Mouse (Mus musculus): ENCODE results near the gene Slc35f6. TPM values are rescaled to one million over a fixed set of nuclear protein-coding genes. Genes with fewer than 3 reads are reported as not detected.

Slc35f6 gene
- polyA plus RNA-seq, 1 experiment from 2014 or later = 17.6 TPM

DNA sequence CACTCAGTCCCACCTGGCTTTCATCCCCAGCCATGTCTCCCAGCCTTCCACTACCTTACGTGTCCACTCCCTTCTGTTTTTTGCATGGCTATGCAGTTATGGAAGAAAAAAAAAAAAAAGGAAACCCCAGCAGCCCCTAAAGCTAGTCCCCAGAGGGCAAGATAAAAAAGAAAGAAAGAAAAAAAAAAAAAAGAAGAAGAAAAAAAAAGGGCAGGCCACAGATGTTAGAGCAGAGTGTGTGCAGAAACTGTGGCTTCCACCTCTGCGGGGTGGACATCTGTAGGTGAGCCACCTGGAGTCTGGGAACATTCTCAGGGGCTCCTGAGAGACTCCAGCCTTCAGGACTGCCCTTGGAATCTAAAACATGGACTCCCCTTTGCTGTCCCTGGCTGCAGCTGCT, 24.4 kb upstream of the Slc35f6 start:
- no peak overlapping the region for H3K4me3 ChIP-seq (ENCODE audit: low read depth, low read length)
- ATAC-seq (replicated peaks; ENCODE audit: low FRiP score) (no peak), DNase-seq (ENCODE audit: low spot score) (no peak)
- H3K9ac ChIP-seq (ENCODE audit: low read depth, low read length) = no peak overlapping the region
- H3K4me2 ChIP-seq = no peak overlapping the region; the same call in 1 of the 2 replicates
- no peak overlapping the region for H3K27ac ChIP-seq (ENCODE audit: low read depth, low read length)
- H3K9me3 ChIP-seq (ENCODE audit: control insufficient read depth, low read length) = no peaks in the 10 kb centered on the region
- H3K27me3 ChIP-seq (replicated peaks; ENCODE audit: control insufficient read depth, insufficient read depth, low read length) = peaks cover 37% of the 10 kb centered on the region
- WGBS = 72% methylated on average over 2 of the region's 2 CpGs
- no peaks in the 10 kb centered on the region for H3K36me3 ChIP-seq (ENCODE audit: control insufficient read depth, insufficient read depth, low read length)
- H3K4me1 ChIP-seq (replicated peaks; ENCODE audit: control insufficient read depth, insufficient read depth, low read length) = peaks cover 9% of the 10 kb centered on the region

- DNase-seq (ENCODE audit: low spot score) = no peak
- Histone ChIP-seq H3K9ac (ENCODE audit: low read depth, low read length) (no peak overlapping the region), H3K4me2 (no peak overlapping the region), H3K9me3 (ENCODE audit: control insufficient read depth, low read length) (no peaks in the 10 kb centered on the region), H3K4me3 (ENCODE audit: low read depth, low read length) (no peak overlapping the region), H3K27me3 (replicated peaks; ENCODE audit: control insufficient read depth, insufficient read depth, low read length) (peaks cover 37% of the 10 kb centered on the region), H3K27ac (ENCODE audit: low read depth, low read length) (no peak overlapping the region), H3K4me1 (replicated peaks; ENCODE audit: control insufficient read depth, insufficient read depth, low read length) (peaks cover 9% of the 10 kb centered on the region), H3K36me3 (ENCODE audit: control insufficient read depth, insufficient read depth, low read length) (no peaks in the 10 kb centered on the region)
- ATAC-seq (replicated peaks; ENCODE audit: low FRiP score) = no peak
- WGBS = 28% methylated on average over 1 of the region's 1 CpGs
Measured at GRCm38 (mm10) chr5:30624311-30624710, 23.4 kb upstream of the Slc35f6 start.

GRCm38 (mm10) chr5:30624908-30625307, 22.8 kb upstream of the Slc35f6 start:
- Histone ChIP-seq H3K4me1 (replicated peaks; ENCODE audit: control insufficient read depth, insufficient read depth, low read length) (peaks cover 9% of the 10 kb centered on the region), H3K4me2 (no peak overlapping the region), H3K4me3 (ENCODE audit: low read depth, low read length) (no peak overlapping the region), H3K9ac (ENCODE audit: low read depth, low read length) (no peak overlapping the region), H3K9me3 (ENCODE audit: control insufficient read depth, low read length) (no peaks in the 10 kb centered on the region), H3K36me3 (ENCODE audit: control insufficient read depth, insufficient read depth, low read length) (no peaks in the 10 kb centered on the region), H3K27ac (ENCODE audit: low read depth, low read length) (no peak overlapping the region), H3K27me3 (replicated peaks; ENCODE audit: control insufficient read depth, insufficient read depth, low read length) (peaks cover 33% of the 10 kb centered on the region)
- DNase-seq (ENCODE audit: low spot score) = no peak
- 48% methylated on average over 4 of the region's 4 CpGs for WGBS
- no peak for ATAC-seq (replicated peaks; ENCODE audit: low FRiP score)

DNA sequence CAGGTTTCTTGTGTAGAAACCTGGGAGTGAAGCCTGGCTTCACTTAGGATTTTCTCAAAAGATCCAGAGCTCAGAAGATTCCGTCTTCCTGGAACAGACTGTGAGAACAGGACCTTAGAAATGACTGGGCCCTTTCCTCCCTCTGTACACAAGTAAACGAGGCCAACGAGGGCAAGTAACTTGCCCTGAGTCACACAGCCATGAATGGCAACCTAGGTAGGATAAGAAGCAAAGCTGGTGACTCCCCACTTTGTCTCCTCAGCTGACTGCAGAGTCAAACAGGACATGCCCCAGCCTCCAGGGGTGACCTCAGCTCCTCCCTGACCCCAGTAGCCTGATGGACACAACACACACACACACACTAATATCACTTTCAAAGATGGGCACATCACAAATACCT, 22.4 kb upstream of the Slc35f6 start:
- Histone ChIP-seq H3K4me1 (replicated peaks; ENCODE audit: control insufficient read depth, insufficient read depth, low read length) (peaks cover 9% of the 10 kb centered on the region), H3K4me2 (no peak overlapping the region), H3K27me3 (replicated peaks; ENCODE audit: control insufficient read depth, insufficient read depth, low read length) (peaks cover 33% of the 10 kb centered on the region), H3K36me3 (ENCODE audit: control insufficient read depth, insufficient read depth, low read length) (no peaks in the 10 kb centered on the region), H3K9ac (ENCODE audit: low read depth, low read length) (no peak overlapping the region), H3K9me3 (ENCODE audit: control insufficient read depth, low read length) (no peaks in the 10 kb centered on the region), H3K4me3 (ENCODE audit: low read depth, low read length) (no peak overlapping the region), H3K27ac (ENCODE audit: low read depth, low read length) (no peak overlapping the region)
- DNase-seq (ENCODE audit: low spot score) (no peak), ATAC-seq (replicated peaks; ENCODE audit: low FRiP score) (no peak)
- 70% methylated on average over 3 of the region's 3 CpGs for WGBS

DNA sequence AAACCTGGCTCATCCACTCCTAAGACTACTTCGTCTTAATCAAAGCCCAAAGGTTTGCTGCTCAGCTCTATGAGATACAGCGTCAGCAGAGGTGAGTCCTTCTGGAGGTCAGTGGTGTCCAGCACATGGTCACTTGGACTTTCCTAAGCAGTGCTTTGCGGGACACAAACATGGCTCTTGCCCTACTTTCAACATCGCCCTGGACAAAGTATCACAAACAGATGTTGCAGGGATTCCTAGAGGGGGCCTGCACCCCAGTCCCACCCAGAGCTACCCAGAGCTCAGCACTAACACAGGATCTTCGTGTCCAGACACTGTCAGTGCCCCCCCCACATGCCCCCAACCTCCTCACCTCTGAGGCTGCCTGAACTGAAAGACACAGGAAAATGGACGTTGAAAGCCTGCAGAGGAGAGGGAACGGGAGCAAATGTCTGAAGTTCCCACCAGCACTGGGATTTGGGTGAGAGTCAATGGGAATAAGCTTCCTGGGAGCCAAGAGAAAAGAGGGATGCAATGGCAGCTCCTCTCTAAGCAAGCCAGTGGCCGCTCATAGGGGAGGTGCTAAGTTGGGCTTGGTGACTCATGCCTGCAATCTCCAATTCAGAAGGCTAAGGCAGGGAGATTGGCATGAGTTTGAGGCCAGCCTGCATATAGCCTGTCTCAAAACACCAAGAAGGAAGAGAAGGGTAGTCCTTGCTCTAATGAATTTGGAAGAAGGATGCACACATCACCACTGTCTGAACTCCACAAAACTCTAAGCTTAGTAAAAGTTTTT, 21.2 kb upstream of the Slc35f6 start:
- WGBS = 67% methylated on average over 8 of the region's 8 CpGs
- Histone ChIP-seq H3K27me3 (replicated peaks; ENCODE audit: control insufficient read depth, insufficient read depth, low read length) (peaks cover 22% of the 10 kb centered on the region), H3K36me3 (ENCODE audit: control insufficient read depth, insufficient read depth, low read length) (no peaks in the 10 kb centered on the region), H3K4me1 (replicated peaks; ENCODE audit: control insufficient read depth, insufficient read depth, low read length) (peaks cover 9% of the 10 kb centered on the region), H3K4me2 (no peak overlapping the region), H3K9ac (ENCODE audit: low read depth, low read length) (no peak overlapping the region), H3K4me3 (ENCODE audit: low read depth, low read length) (no peak overlapping the region), H3K27ac (ENCODE audit: low read depth, low read length) (no peak overlapping the region), H3K9me3 (ENCODE audit: control insufficient read depth, low read length) (no peaks in the 10 kb centered on the region)
- ATAC-seq (replicated peaks; ENCODE audit: low FRiP score) = no peak
- no peak for DNase-seq (ENCODE audit: low spot score)

- Histone ChIP-seq H3K36me3 (ENCODE audit: control insufficient read depth, insufficient read depth, low read length) (no peaks in the 10 kb centered on the region), H3K9ac (ENCODE audit: low read depth, low read length) (no peak overlapping the region), H3K4me3 (ENCODE audit: low read depth, low read length) (no peak overlapping the region), H3K27me3 (replicated peaks; ENCODE audit: control insufficient read depth, insufficient read depth, low read length) (peaks cover 7% of the 10 kb centered on the region), H3K4me1 (replicated peaks; ENCODE audit: control insufficient read depth, insufficient read depth, low read length) (no peaks in the 10 kb centered on the region; the same call in 1 of the 2 replicates), H3K27ac (ENCODE audit: low read depth, low read length) (no peak overlapping the region), H3K9me3 (ENCODE audit: control insufficient read depth, low read length) (no peaks in the 10 kb centered on the region), H3K4me2 (no peak overlapping the region)
- WGBS = 59% methylated on average over 3 of the region's 3 CpGs
- no peak for DNase-seq (ENCODE audit: low spot score)
- no peak for ATAC-seq (replicated peaks; ENCODE audit: low FRiP score)
Measured at GRCm38 (mm10) chr5:30628511-30628910, 19.2 kb upstream of the Slc35f6 start.

DNA sequence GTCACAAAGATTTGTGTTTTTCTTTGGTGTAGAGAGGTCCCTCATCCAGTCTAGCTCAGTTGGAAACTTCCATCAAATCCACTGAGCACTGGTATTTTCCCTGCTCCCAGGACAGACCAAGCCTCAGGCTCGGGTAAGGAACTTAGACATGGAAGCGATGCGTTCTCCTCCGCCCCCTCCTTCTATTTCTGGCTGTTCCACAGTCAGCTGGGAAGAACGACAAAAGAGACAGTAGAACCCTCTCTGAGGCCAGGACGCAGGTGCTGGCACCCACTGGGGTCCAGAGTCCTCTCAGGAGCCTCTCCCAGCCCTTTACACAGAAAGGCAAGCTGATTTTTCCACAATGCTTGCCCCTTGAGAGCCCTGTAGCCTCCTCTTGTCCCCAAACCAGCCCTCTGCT, 17.3 kb upstream of the Slc35f6 start:
- DNase-seq (ENCODE audit: low spot score) (no peak), ATAC-seq (replicated peaks; ENCODE audit: low FRiP score) (no peak)
- H3K9me3 ChIP-seq (ENCODE audit: control insufficient read depth, low read length) = no peaks in the 10 kb centered on the region
- 73% methylated on average over 6 of the region's 6 CpGs for WGBS
- H3K27me3 ChIP-seq (replicated peaks; ENCODE audit: control insufficient read depth, insufficient read depth, low read length) = no peaks in the 10 kb centered on the region; the same call in 1 of the 2 replicates
- H3K36me3 ChIP-seq (ENCODE audit: control insufficient read depth, insufficient read depth, low read length) = no peaks in the 10 kb centered on the region
- H3K4me1 ChIP-seq (replicated peaks; ENCODE audit: control insufficient read depth, insufficient read depth, low read length) = no peaks in the 10 kb centered on the region
- no peak overlapping the region for H3K27ac ChIP-seq (ENCODE audit: low read depth, low read length)
- no peak overlapping the region for H3K9ac ChIP-seq (ENCODE audit: low read depth, low read length)
- no peak overlapping the region for H3K4me3 ChIP-seq (ENCODE audit: low read depth, low read length)
- H3K4me2 ChIP-seq = no peak overlapping the region

- no peak overlapping the region for H3K27ac ChIP-seq (ENCODE audit: low read depth, low read length)
- no peak for ATAC-seq (replicated peaks; ENCODE audit: low FRiP score)
Measured at GRCm38 (mm10) chr5:30632134-30632533, 15.6 kb upstream of the Slc35f6 start.

DNA sequence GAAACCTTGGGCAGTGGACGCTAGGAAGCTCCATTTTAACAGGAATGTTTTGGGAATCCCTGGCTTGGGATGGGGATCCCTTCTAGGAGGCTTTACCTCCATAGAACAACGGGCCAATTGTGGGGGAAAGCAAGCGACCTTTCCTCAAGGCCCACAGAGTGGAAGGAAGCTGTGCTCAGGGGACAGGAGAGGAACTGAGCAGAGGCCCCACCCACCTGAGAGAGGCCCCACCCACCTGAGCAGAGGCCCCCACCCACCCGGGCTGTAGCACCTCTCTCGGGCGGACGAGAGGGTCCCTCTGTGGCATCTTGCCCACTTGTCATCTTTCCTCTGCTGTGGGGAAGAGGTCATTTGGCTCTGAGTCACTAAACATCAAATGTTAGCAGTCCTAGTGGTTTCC, 10.7 kb upstream of the Slc35f6 start:
- WGBS = 41% methylated on average over 7 of the region's 7 CpGs
- Histone ChIP-seq H3K9ac (ENCODE audit: low read depth, low read length) (no peak overlapping the region), H3K4me1 (replicated peaks; ENCODE audit: control insufficient read depth, insufficient read depth, low read length) (no peaks in the 10 kb centered on the region), H3K27ac (ENCODE audit: low read depth, low read length) (no peak overlapping the region), H3K9me3 (ENCODE audit: control insufficient read depth, low read length) (no peaks in the 10 kb centered on the region), H3K36me3 (ENCODE audit: control insufficient read depth, insufficient read depth, low read length) (no peaks in the 10 kb centered on the region), H3K27me3 (replicated peaks; ENCODE audit: control insufficient read depth, insufficient read depth, low read length) (peaks cover 3% of the 10 kb centered on the region; the same call in 1 of the 2 replicates), H3K4me2 (no peak overlapping the region), H3K4me3 (ENCODE audit: low read depth, low read length) (no peak overlapping the region)
- ATAC-seq (replicated peaks; ENCODE audit: low FRiP score) (no peak), DNase-seq (ENCODE audit: low spot score) (no peak)

More at GRCm38 (mm10) chr5:30632134-30632533, 15.6 kb upstream of the Slc35f6 start:
- Histone ChIP-seq H3K27me3 (replicated peaks; ENCODE audit: control insufficient read depth, insufficient read depth, low read length) (no peaks in the 10 kb centered on the region), H3K9me3 (ENCODE audit: control insufficient read depth, low read length) (no peaks in the 10 kb centered on the region), H3K4me2 (no peak overlapping the region), H3K4me1 (replicated peaks; ENCODE audit: control insufficient read depth, insufficient read depth, low read length) (no peaks in the 10 kb centered on the region), H3K9ac (ENCODE audit: low read depth, low read length) (no peak overlapping the region), H3K36me3 (ENCODE audit: control insufficient read depth, insufficient read depth, low read length) (no peaks in the 10 kb centered on the region), H3K4me3 (ENCODE audit: low read depth, low read length) (no peak overlapping the region)
- 44% methylated on average over 1 of the region's 1 CpGs for WGBS
- no peak for DNase-seq (ENCODE audit: low spot score)
